Mouse (Mus musculus) cerebellum, adult 18-20 months (tissue): ENCODE data around the gene Irf7.

Experiments
- DNase-seq, 2 experiments: peaks; one replicate each; pipeline ENCODE4 v3.0.0; 2021

Gene Irf7

DNA sequence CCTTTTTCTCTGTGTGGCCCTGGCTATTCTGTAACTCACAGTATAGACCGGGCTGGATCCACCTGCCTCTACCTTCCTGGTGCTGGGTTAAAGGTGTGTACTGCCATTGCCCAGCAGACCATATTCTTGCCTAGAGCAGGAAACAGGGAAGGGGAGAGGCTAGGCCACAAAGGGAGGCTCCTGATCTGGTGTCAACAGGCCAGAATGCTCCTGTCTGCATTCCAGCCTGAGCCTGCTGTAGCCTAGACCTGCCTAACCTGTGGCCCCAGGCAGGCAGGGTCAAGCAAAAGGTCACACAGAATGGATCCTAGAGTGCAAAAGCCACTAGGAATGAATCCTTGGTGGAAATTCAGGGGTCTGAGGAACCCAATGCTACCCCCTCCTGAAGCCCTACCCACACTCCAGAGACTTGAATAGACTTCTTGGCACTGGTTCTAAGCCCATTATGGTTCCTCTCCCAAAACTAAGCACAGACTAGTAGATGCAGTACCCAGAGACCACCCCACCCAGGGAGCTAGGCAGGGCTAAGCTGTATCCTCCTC lies 46.7 kb downstream of the Irf7 start:
- DNase-seq: no peak

DNA sequence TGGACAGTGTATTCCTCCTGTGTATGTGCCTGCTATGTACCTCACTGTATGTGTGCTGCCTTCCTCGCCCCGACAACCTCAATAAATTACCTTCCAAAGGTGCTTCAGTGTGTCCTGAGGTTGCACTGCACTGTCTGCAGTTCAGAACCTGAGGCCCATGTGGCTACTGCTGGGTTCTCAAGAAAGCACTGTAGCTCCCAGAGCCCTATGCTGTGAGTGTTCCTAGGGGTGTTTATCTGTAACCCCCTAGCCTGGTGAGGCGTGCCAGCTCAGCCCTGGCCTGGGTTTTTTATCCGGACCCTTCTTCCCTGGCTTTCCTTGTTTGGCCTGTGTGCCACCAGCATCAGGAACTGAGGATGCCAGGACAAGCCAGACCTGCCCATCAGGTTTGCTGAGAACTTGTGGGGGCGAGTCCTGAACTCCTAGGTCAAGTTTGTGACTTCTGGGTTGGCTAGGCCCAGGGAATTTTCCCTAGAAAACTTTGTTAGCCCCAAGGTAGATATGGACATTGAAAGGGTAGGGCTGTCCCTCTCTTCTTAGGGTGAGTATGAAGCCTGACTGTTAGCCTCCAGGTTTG lies 47.6 kb downstream of the Irf7 start:
- no peak for DNase-seq

DNA sequence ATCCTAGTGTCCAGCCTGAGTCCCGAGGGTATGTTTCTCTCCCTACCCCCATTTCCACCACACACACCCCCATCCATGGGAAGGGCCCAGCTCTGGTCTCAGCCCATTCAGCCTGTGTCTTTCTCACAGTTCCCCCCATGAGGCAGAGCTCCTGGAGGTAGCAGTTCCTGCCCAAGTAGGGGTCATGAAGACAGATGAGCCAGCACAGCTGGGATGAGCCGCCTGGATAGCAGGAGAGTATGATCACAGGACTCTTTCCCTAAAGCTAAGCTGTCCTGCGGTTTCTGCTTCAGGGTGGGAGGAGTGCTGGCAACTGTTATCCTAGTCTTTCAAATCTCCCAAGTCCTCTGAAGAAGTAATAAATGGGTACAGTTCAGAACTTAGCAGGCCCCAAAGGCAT lies 48.1 kb downstream of the Irf7 start:
- no peak for DNase-seq

DNA sequence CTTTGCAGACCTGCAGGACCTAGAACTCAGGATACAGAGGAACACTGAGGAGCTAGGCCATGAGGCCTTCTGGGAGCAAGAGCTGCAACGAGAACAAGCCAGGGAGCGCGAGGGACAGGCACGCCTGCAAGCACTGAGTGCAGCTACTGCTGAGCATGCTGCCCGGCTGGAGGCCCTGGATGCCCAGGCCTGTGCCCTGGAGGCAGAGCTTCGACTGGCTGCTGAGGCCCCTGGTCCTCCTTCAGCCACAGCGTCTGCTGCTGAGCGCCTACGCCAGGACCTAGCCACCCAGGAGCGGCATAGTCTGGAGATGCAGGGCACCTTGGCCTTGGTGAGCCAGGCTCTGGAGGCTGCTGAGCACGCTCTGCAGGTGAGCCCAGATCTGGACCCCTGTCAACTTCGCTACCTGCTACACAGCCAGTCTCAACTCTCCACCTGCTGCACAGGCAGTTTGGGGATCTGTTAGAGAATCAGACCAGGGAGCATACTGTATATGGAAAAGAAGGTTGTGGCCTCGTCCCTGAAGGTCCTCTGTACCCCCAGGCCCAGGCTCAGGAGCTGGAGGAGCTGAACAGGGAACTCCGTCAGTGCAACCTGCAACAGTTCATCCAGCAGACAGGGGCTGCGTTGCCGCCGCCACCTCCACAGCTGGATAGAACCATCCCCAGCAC lies 48.8 kb downstream of the Irf7 start:
- no peak for DNase-seq

DNA sequence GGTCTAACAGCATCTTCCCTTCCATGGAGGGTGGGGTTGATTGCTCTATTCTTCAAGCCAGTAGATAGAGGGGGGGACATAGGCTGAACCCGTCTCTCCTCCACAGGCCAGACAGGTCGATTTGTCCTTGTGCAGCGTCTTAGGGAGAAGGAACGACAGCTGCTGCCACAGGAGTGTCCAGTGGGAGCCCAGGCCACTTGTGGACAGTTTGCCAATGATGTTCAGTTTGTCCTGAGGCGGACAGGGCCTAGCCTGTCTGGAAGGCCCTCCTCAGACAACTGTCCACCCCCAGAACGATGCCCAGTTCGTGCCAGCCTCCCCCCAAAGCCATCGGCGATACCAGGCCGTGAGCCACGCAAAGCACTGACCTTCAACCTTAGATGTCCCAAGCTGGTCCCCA lies 49.4 kb downstream of the Irf7 start:
- DNase-seq: no peak

DNA sequence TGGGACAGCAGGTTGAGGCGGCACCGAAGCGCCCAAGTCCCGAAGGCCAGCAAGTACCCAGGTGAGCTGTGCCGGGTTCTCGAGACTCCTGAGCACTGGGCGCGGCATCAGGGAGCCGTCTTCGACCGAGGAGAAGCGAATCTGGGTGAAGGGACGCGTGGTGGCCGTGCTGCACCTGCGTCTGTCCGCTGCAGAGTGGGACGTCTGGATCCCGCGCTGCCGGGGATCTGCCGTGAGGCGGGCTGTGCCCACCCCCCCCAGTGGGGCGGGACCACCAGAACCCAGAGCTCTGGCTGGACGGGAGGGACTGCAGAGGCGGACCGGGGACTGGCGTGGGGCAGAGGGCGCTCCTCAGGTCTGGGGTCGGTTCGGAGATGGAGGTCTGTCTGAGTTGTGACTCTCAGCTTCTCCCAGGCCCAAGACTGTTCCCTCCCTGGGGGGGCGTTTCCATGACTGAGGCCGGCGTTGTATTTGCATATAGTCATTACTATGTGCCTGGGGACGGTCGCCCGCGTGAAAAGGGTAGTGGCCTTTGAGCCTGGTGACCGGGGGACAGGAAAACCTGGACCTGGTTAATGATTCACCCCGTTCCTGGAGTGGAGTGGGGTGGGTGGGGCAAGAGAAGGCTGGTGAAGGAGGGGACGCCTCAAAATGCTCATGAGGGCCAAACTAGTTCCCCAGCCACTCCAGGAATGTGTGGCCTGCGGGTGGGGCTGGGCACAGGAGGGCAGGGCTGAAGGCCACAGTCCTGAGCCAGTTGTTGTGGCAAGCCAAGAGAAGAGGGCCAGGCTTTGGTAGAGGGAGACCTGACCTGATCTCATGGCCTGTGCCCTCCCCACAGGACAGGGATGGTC lies 50.2 kb downstream of the Irf7 start:
- DNase-seq: no peak

DNA sequence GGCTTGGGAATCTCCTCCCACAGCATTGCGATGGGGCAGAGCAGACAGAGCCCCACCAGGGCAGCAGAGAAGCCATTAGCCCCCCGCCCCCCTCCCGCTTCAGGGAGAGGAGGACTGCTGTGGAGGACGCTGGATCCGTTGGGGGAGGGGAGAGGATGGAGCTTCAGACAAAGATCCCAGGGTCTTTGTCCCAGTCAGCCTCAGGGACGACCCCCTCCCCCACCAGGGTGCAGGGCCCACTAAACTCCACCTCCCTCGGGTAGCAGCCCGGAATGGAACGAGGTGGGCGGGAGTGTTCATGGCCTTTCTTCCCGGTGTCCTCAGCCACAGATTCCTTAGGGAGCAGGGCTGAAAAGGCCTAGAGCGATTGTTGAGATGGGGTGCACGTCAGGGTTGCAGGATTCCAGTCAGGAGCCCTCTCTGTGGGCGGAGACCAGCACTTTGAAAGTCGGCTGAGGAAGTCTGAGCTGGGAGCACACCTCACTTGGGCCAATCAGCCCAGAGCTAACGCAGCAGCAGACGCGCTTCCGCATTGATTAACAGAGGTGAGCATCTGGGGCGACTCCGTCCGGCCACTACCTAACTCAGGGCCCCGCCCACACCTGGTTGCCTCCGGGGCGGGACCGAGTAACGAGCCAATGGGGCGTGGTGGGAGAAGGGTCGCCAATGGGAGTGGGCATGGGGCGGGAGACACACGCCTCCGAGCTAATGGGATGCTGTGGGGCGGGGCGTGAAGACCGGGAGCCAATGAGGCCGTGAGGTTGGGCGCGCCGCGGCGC lies 51.0 kb downstream of the Irf7 start, which contains the start of gene Rassf7:
TSS of gene Rassf7 (plus strand) at position 760 of the 779 bp plus-strand sequence.
- DNase-seq: peak; percentile 85 to 94

DNA sequence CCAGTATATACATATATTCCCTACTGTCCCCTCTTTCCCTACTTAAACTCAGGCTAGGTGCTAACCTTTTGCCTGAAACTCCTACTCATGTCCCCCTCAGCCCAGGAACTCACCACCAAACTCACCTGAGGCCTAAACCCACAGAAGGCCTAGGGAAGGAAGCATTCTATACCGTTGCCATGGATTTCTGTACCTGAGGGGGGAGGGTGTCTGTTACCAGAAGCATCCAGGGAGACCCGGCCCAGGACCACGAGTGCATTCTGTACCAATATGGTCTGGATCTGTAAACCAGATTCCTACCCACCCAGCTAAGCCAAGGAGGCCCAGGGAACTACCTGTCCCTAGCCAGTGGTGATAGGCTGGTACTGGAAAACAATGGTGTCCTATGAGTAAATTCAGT lies 52.0 kb downstream of the Irf7 start:
- no peak for DNase-seq

DNA sequence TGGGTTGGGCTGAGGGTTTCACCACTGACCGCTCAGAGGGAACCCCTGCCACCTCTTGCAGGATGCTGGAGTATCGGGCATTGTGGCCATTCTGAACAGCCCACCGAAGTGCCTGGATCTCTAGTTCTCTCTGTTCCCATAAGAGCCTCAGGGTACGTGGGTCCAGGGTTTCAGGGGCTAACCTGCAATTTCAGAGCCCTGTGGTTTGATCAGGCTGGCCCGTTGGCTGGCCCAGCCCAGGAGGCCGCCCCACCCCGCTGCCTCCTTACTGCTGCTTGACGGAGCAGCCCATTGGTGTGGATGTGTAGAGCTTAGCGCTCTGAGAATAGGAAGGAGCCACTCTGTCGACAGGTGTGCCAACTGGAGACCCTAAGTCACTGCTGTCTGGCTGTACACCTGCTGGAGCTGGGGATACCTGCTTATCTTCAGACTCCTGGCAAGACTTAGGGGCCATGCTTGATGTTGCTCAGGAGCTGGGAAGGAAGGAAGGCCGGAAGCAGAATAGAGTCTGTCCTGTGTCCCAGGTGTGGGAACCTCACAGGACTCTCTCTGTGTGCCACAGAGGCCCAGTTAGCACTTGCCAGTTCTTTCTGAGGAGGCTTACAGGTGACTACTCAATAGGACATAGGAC lies 52.6 kb downstream of the Irf7 start, which contains the start of gene Lmntd2:
TSS of gene Lmntd2 (minus strand) at position 476 of the 631 bp plus-strand sequence.
- DNase-seq: no peak

DNA sequence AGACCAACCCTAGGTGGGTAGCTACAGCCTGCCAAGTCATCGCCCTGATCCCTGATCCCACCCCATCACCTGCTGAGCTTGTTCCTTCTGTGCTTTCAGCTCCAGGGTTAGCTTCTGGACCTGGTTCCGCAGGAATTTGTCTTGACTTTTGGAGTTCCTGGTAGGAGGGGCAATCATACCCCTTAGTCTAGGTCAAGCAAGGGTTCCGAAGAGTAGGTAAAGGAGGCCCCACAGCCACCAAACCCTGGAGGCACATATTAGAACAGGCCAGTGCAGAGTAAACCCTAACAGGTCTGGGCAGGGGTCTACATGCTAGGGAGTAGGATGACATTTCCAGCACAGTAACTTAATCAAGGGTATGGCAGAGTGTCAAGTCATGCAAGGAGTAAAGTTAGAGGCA lies 53.1 kb downstream of the Irf7 start:
- DNase-seq: no peak
